Mouse (Mus musculus) large intestine, adult 2 months (tissue): Measurements from ENCODE around the gene Cspg5. TPM values are rescaled to one million over a fixed set of nuclear protein-coding genes. Genes with fewer than 3 reads are reported as not detected.

Experiments
- DNase-seq: peaks from one replicate; pipeline ENCODE4 v3.0.0-alpha.2; 2012; ENCODE audit warnings: low read depth, low spot score
- WGBS: fragments of 180-500 bp; shearing (Covaris S2); methylation state at CpG from one replicate; pipeline ENCODE4 v1.1.7; 2018; 5-methylcytosine and 5-hydroxymethylcytosine counted together
- polyA plus RNA-seq: library from polyadenylated mRNA; depleted of rRNA; stranded (reverse); fragments of >200 nt; gene quantifications from 2 replicates; pipeline ENCODE4 v1.2.3, GENCODE M21; 2012

The Cspg5 gene
- polyA plus RNA-seq, 1 experiment: 0.45 TPM

GRCm38 (mm10) chr9:110249823-110250543 lies 6.4 kb downstream of the Cspg5 start:
- WGBS: 34% methylated on average over 11 of the region's 11 CpGs
- DNase-seq: no peak

GRCm38 (mm10) chr9:110250776-110251175 lies 7.2 kb downstream of the Cspg5 start:
- no peak for DNase-seq
- WGBS: 90% methylated on average over 14 of the region's 14 CpGs

- 49% methylated on average over 15 of the region's 15 CpGs for WGBS
- no peak for DNase-seq
These were observed 11.9 kb downstream of the Cspg5 start for GRCm38 (mm10) chr9:110255407-110256019.

GRCm38 (mm10) chr9:110258646-110259045 lies 15.1 kb downstream of the Cspg5 start:
- no peak for DNase-seq
- 75% methylated on average over 6 of the region's 6 CpGs for WGBS

GRCm38 (mm10) chr9:110259118-110259517 lies 15.5 kb downstream of the Cspg5 start:
- no peak for DNase-seq
- 81% methylated on average over 3 of the region's 3 CpGs for WGBS

DNA sequence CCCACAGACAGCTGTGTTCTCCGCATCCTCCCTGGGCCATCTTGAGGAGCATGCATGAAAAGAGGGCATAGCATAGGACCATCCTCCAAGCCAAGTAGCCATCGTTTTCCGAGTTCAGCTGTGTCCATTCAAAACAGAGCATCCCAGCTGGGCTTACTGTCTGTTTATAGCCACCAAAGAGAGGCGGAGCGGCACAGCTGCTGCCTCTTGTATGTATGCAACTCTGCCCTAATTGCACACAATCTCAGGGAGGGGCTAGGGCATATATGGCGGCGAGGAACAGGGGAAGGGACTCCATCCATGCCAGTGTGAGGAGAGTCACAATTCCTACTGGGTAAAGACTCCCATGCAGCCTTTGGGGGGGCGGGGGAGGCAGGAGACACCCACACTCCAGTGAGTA lies 19.6 kb downstream of the Cspg5 start:
- 59% methylated on average over 8 of the region's 8 CpGs for WGBS
- no peak for DNase-seq

DNA sequence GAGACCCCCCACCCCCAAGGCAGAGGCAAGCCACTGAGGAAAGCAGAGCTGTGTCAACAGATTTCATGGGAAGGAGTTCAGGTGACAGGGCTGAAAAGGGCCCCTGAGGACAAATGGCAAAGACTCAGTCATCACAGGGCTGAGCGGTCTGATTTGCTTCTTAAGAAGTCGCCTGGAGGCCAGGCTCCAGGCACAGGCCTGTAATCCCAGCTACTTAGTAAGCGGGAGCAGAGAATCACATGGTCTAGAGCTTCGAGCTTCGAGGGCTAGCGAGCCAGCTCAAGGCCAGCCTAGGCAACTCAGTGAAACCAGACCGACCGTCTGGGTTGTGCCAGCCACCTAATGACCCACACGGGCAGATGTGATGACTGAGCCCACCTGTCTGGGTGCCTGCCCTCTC lies 21.4 kb downstream of the Cspg5 start:
- 91% methylated on average over 9 of the region's 9 CpGs for WGBS
- DNase-seq: no peak

GRCm38 (mm10) chr9:110268416-110268815 lies 24.8 kb downstream of the Cspg5 start:
- 92% methylated on average over 10 of the region's 10 CpGs for WGBS
- no peak for DNase-seq

- 89% methylated on average over 3 of the region's 3 CpGs for WGBS
- DNase-seq: no peak
These were observed 28.7 kb downstream of the Cspg5 start for GRCm38 (mm10) chr9:110272330-110272729.

DNA sequence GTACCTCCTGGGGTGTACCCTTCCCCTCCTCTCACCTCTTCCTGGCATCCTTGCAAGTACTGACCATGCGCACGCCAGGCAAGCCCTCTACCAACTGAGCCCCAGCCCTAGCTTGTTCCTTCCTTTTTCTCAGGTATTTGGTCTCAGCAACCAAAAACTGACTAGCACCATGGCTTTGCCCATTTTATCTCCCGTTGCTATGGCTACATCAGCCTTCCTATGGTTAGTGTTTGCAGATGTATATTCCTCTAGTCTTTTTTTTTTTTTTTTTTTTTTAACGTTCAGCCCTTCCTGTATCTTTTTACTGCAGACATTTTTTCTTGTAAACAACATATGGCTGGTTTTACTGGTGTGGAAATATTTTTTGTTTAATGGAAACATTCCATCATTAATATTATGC lies 29.9 kb downstream of the Cspg5 start:
- DNase-seq: no peak
- whole genome bisulfite sequencing: 63% methylated on average over 4 of the region's 4 CpGs

- no peak for DNase-seq
- WGBS: 69% methylated on average over 5 of the region's 5 CpGs
These were observed 32.3 kb downstream of the Cspg5 start for GRCm38 (mm10) chr9:110275882-110276281.

DNA sequence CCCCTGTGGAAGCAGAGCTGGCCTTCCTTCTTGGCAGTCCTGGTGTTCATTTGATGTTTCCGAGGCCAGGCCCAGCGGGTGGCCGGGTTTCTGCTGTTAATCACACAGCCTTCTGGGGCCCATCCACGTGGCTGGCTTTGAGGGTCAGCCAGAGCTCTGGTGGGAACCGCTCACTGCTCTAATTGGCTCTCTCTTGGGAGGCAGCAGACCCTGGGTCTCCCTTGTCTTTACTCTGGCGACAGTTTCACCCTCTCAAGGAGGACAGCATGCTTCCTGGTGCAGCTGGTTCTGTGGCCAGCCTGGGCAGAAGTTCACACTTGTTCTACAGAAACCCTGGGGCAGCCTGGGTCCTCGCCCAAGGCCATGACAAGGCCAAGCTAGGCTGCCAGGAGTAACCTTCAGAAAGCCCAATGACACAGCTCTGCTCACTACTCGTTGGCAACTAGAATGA lies 33.9 kb downstream of the Cspg5 start:
- DNase-seq: no peak
- 66% methylated on average over 8 of the region's 8 CpGs for WGBS

- WGBS: 93% methylated on average over 10 of the region's 10 CpGs
- DNase-seq: no peak
These were observed 40.6 kb downstream of the Cspg5 start for GRCm38 (mm10) chr9:110284075-110284697.

- DNase-seq: no peak
- 79% methylated on average over 7 of the region's 7 CpGs for WGBS
These were observed 43.8 kb downstream of the Cspg5 start for GRCm38 (mm10) chr9:110287321-110287924.

DNA sequence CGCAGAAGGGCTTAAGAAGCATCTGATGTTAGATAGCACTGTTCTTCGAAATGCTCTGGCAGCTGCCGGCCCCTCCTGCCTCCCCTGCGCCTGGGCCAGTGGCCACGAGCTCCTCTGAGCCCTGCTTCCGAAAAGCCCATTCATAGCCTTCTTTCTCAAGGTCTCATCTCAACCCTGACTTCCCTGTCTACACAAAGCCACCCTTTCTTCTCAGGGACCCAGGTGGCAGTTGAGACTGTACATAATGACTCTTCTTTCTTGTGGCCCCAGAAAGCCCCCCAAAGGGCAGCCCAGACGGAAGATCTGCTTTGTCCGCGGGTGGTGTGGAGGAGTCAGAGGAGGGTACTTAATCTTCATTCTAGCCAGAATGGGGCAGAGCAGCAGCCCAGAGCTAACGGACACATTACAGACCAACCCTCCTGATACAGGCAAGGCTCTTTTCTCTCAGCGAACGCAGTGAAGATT lies 49.7 kb downstream of the Cspg5 start:
- DNase-seq: no peak
- 67% methylated on average over 12 of the region's 12 CpGs for WGBS

DNA sequence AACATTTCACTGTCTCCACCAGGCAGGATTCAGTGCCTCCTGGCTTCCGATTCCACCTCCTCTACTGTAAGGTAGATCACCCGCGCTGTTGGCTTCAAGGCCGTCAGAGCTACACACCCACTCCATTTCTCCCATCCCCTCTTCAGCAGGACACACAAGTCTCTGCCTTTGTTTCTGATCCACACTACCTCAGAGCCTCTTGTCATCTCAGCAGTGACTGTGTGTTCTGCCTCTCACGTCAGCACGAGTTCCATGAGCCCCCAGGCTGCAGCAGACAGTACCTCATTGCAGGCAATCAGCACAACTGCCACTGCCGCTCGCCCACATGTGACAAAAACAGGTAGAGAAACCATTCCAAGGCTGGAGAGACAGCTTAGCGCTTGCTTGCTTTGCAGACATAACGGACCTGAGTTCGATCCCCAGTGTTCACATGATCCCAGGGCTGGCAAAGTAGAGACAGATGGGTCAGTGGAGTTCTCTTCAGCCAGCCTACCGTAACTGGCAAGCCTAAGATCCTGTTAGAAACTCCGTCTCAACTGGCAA lies 50.4 kb downstream of the Cspg5 start:
- WGBS: 84% methylated on average over 13 of the region's 13 CpGs
- no peak for DNase-seq

GRCm38 (mm10) chr9:110294786-110295185 lies 51.2 kb downstream of the Cspg5 start:
- WGBS: 19% methylated on average over 3 of the region's 3 CpGs

DNA sequence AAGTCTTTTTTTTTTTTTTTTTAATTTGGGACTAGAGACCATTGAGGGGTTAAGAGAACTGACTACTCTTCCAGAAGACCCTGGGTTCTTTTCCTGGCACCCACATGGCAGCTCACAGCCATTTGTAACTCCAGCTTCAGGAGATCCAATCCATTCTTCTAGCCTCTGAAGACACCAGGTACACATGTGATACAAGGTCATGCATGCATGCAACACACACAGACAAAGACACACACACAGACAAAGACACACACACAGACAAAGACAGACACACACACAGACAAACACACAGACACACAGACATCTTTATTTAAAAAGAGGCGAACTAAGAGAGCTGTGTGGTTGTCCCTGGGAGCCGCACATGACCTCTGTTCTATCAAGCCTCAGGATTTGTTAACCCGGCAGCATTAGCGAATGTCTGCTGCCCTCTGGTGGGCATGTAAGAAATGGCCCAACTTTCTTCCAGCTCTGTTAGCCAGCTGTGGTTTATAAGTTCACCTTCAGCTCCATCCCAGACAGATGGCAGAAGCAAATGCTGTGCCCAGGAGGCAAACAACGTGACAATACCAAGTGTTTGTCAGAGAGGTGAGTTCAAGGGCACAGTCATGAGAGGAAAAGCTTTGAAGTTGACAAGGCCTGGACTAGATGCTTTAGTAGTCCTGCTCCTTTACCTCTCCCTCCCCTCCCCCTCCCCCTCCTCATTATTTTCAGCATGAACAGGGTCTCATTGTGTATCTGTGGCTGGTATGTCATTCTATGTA lies 53.5 kb downstream of the Cspg5 start:
- 3% methylated on average over 5 of the region's 5 CpGs for WGBS

More at GRCm38 (mm10) chr9:110294786-110295185, 51.2 kb downstream of the Cspg5 start:
- DNase-seq: no peak

GRCm38 (mm10) chr9:110304516-110304915 lies 60.9 kb downstream of the Cspg5 start:
- 3% methylated on average over 4 of the region's 4 CpGs for WGBS
- DNase-seq: no peak

More for the DNA sequence above, 53.5 kb downstream of the Cspg5 start:
- peak; percentile 59 for DNase-seq
